Mouse (Mus musculus) intestine, embryonic 14.5 days (tissue): ENCODE measurements at regions not wholly inside any gene's neighbourhood (a gene's known extent, or its start where the extent isn't known, plus 50 kb on each side); places are given as distances from the start of the nearest gene placed in this dataset.

ENCODE experiments used
- ATAC-seq: fragments of 200-750 bp; cut with Nextera tagmentation; replicated peaks from 2 replicates; pipeline ENCODE4 v1.8.0; 2017; ENCODE audit warnings: low read depth, moderate number of reproducible peaks, moderate TSS enrichment, moderate library complexity; ENCODE audit not compliant: low FRiP score, low TSS enrichment
- DNase-seq: peaks from one replicate; pipeline ENCODE4 v3.0.0-alpha.2; 2018; ENCODE audit warnings: low spot score
- H3K27ac ChIP-seq: fragments of 300-500 bp; sonication (generic); 2 replicates; pipeline ENCODE4 v1.5.1; 2014; ENCODE audit warnings: low read depth, mild to moderate bottlenecking, control low read depth
- H3K27me3 ChIP-seq: fragments of 300-500 bp; sonication (generic); replicated peaks from 2 replicates; pipeline ENCODE4 v1.6.1; 2014; ENCODE audit warnings: low read length, control low read depth; ENCODE audit not compliant: control insufficient read depth, insufficient read depth
- H3K36me3 ChIP-seq: fragments of 300-500 bp; sonication (generic); 2 replicates; pipeline ENCODE4 v1.6.1; 2014; ENCODE audit warnings: low read length, control low read depth; ENCODE audit not compliant: control insufficient read depth, insufficient read depth
- H3K4me1 ChIP-seq: fragments of 300-500 bp; sonication (generic); replicated peaks from 2 replicates; pipeline ENCODE4 v1.6.1; 2014; ENCODE audit warnings: low read length, control low read depth, mixed read lengths; ENCODE audit not compliant: control insufficient read depth, insufficient read depth
- H3K4me2 ChIP-seq: fragments of 300-500 bp; sonication (generic); 2 replicates; pipeline ENCODE4 v1.6.1; 2014; ENCODE audit warnings: low read length
- H3K4me3 ChIP-seq: fragments of 300-500 bp; sonication (generic); 2 replicates; pipeline ENCODE4 v1.5.1; 2014; ENCODE audit warnings: low read depth, low read length, control low read depth, mixed read lengths
- H3K9ac ChIP-seq: fragments of 300-500 bp; sonication (generic); 2 replicates; pipeline ENCODE4 v1.6.1; 2014; ENCODE audit warnings: mild to moderate bottlenecking, low read length
- H3K9me3 ChIP-seq: fragments of 300-500 bp; sonication (generic); 2 replicates; pipeline ENCODE4 v1.6.1; 2016; ENCODE audit warnings: low read length, control low read depth; ENCODE audit not compliant: control insufficient read depth
- WGBS: fragments of 180-500 bp; shearing (Covaris S2); extraction: QIAGEN DNeasy Blood & Tissue Kit; methylation state at CpG from one replicate; pipeline ENCODE4 v1.1.7; 2014; 5-methylcytosine and 5-hydroxymethylcytosine counted together

DNA sequence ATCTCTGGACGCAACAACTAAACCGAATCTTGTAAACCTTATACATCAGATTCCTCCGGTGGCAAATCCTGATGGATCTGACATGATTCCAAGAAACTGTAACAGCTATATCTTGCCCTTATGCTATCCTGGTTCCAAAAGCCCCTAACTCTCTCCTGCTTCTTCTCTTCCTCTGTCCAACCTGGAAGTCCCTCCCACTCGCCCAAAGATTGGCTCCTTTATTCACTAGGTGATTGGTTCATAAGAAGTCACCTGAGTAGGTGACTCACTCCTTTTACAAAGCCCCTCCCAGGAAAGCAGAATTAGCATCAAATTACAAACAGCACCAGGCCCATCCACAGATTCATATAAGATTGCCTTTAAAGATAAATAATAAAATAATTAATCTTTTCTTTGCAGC is 166.2 kb upstream of the Mettl25 start:
- DNase-seq (no peak), ATAC-seq (no peak)
- Histone ChIP-seq H3K9me3 (no peaks in the 10 kb centered on the region), H3K27ac (no peak overlapping the region), H3K4me1 (no peaks in the 10 kb centered on the region), H3K4me2 (no peak overlapping the region), H3K9ac (no peak overlapping the region), H3K27me3 (no peaks in the 10 kb centered on the region), H3K36me3 (no peaks in the 10 kb centered on the region), H3K4me3 (no peak overlapping the region)
- WGBS: 92% methylated on average over 4 of the region's 4 CpGs

DNA sequence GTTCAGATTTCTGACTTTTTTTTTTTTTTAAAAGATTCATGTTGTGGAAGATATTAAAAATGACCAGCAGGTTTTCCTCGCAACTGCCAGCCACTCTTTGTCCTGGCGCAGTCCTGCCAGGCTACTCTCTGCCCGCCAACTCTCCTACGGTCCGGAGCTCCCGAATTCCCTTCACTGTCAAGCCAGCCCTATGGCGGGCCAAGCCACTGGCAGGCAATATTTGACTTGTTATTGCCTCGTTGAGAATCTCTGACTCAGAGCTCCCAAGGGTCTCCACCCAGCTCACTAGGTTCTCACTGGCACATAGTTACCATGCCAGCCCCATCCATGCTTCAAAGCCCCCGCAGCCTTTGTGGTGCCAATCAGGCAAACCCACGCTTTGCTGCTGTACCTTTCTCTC is 165.7 kb upstream of the Mettl25 start:
- Histone ChIP-seq H3K4me1 (no peaks in the 10 kb centered on the region), H3K36me3 (no peaks in the 10 kb centered on the region), H3K27me3 (no peaks in the 10 kb centered on the region), H3K9ac (no peak overlapping the region), H3K4me3 (no peak overlapping the region), H3K9me3 (no peaks in the 10 kb centered on the region), H3K27ac (no peak overlapping the region), H3K4me2 (no peak overlapping the region)
- ATAC-seq (no peak), DNase-seq (no peak)
- 94% methylated on average over 10 of the region's 10 CpGs for WGBS

DNA sequence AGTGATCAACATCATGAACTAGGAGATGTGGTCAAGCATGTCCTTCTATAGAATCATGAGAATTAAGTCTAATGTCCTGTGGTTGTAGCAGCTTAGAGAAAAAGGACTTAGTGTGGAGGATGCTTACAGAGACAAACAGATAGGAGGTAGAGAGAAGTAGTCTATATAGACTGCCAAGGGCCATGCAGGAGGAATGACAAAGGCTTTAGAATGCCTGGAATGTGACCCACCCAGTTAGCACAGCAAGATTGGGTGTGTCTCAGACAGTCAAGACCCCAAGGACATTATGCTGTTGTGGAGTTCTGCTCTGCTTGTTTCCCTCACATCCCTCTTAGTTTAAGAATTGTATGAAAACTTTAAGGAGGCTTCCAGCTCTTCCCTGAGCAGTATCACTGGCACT is 164.9 kb upstream of the Mettl25 start:
- Histone ChIP-seq H3K4me2 (no peak overlapping the region), H3K9ac (no peak overlapping the region), H3K27me3 (no peaks in the 10 kb centered on the region), H3K4me1 (no peaks in the 10 kb centered on the region), H3K36me3 (no peaks in the 10 kb centered on the region), H3K9me3 (no peaks in the 10 kb centered on the region), H3K27ac (no peak overlapping the region), H3K4me3 (no peak overlapping the region)
- no peak for DNase-seq
- ATAC-seq: no peak

DNA sequence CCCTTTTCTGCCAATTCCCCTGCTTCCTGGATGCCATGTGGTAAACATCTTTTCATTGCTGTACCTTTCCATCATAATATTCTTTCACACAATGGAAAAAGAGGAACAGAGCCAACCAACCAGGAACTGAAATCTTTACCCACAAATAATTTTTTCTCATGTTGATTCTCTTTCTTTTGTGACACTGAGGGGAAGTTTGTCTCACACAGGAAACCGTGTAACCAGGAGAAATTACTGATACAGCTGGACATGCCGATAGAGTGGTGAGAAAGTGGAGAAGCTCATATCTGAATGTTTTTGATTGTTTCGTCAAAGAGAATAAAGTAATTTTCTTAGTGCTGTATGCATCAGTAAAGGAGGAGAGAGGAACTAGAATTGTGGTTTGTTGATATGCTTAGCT is 116.3 kb upstream of the Mettl25 start:
- ATAC-seq: no peak
- Histone ChIP-seq H3K36me3 (no peaks in the 10 kb centered on the region), H3K9ac (no peak overlapping the region), H3K27ac (no peak overlapping the region), H3K4me3 (no peak overlapping the region), H3K9me3 (no peaks in the 10 kb centered on the region), H3K27me3 (no peaks in the 10 kb centered on the region), H3K4me2 (no peak overlapping the region), H3K4me1 (no peaks in the 10 kb centered on the region)
- 74% methylated on average over 3 of the region's 3 CpGs for WGBS
- no peak for DNase-seq

DNA sequence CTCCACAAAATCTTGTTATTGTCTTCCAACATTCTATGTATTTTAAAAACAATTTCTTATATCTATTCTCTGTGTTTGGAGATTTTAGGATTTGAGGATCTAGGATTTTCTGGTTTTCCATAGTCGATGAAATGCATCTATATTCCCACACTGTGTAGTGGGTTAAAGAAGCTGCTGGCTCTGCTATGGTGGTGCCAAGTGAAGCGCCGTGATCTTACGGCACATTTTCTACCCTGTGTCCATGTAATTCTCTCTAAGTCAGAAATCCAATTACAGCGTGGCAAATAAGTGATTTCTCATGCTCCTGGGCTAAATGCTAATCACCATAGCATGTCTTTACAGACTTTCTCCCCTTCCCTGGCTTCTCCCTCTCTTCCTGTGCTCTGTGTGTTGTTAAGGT is 92.1 kb upstream of the Mettl25 start:
- H3K27me3 ChIP-seq: no peaks in the 10 kb centered on the region
- no peak overlapping the region for H3K4me2 ChIP-seq
- no peak overlapping the region for H3K9ac ChIP-seq
- no peak for DNase-seq
- H3K9me3 ChIP-seq: no peaks in the 10 kb centered on the region
- no peaks in the 10 kb centered on the region for H3K4me1 ChIP-seq
- no peaks in the 10 kb centered on the region for H3K36me3 ChIP-seq
- H3K27ac ChIP-seq: no peak overlapping the region
- WGBS: 90% methylated on average over 5 of the region's 5 CpGs
- no peak overlapping the region for H3K4me3 ChIP-seq
- ATAC-seq: no peak

DNA sequence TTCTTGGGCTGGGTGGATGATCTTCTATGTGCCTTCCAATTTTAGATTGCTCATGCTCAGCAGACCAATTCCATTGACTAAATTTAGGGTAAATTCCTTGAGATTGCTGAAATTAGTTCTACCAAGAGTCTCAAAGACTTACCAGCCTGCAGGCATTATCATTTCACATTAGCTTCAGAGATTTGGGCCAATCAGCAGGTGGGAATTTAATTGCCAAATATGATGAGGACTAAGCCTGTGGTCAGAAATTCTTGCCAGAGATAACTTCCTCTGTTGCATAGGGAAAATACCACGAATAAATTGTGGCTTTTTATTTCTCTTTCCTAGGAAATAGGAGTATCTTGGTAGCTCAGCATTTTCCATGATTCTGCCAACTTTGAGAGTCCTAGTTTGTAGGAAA is 91.6 kb upstream of the Mettl25 start:
- Histone ChIP-seq H3K4me3 (no peak overlapping the region), H3K4me2 (no peak overlapping the region), H3K9me3 (no peaks in the 10 kb centered on the region), H3K27me3 (no peaks in the 10 kb centered on the region), H3K4me1 (no peaks in the 10 kb centered on the region), H3K36me3 (no peaks in the 10 kb centered on the region), H3K27ac (no peak overlapping the region), H3K9ac (no peak overlapping the region)
- ATAC-seq (no peak), DNase-seq (no peak)
- WGBS: 40% methylated on average over 1 of the region's 1 CpGs

DNA sequence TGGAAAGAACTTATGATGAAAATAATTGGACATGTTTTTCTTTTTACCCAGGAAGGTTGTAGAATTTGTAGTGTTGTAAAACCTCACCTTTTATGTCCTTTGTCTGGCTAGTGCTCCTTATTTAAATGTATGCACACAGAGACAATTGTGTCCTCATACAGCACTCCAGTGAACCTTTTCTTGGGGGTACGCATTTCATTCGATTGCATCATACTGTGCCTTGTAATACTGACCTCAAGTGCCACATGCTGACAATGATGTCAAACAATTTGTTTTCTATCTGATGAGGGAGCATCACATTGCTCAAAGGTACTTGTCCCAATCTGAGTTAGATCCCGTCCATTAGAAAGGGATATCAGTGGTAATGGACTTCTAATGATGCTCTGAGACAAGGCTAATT is 86.4 kb upstream of the Mettl25 start:
- H3K4me3 ChIP-seq: no peak overlapping the region
- no peak overlapping the region for H3K4me2 ChIP-seq
- DNase-seq (no peak), ATAC-seq (no peak)
- H3K4me1 ChIP-seq: no peaks in the 10 kb centered on the region
- H3K9ac ChIP-seq: no peak overlapping the region
- no peaks in the 10 kb centered on the region for H3K27me3 ChIP-seq
- 86% methylated on average over 3 of the region's 3 CpGs for WGBS
- H3K9me3 ChIP-seq: no peaks in the 10 kb centered on the region
- no peaks in the 10 kb centered on the region for H3K36me3 ChIP-seq
- no peak overlapping the region for H3K27ac ChIP-seq

DNA sequence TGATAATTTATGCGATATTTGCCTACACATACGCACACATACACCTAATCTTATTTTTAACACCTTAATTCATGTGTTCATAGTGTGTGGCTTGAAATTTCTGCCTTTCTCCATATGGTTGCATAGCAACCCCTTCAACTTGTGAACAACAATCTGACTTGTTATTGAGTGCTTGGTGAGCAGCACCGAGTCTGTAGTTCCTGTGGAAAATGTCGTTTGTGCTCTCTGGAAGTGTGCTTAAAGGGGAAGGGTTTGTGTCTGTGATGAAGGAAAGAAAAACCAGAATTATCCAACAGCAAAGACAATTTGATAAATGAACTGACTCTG is 85.7 kb upstream of the Mettl25 start:
- DNase-seq: no peak
- no peaks in the 10 kb centered on the region for H3K4me1 ChIP-seq
- H3K27ac ChIP-seq: no peak overlapping the region
- H3K4me2 ChIP-seq: no peak overlapping the region
- 72% methylated on average over 4 of the region's 4 CpGs for WGBS
- ATAC-seq: no peak
- no peak overlapping the region for H3K4me3 ChIP-seq
- no peaks in the 10 kb centered on the region for H3K36me3 ChIP-seq
- no peak overlapping the region for H3K9ac ChIP-seq
- H3K9me3 ChIP-seq: no peaks in the 10 kb centered on the region
- no peaks in the 10 kb centered on the region for H3K27me3 ChIP-seq

DNA sequence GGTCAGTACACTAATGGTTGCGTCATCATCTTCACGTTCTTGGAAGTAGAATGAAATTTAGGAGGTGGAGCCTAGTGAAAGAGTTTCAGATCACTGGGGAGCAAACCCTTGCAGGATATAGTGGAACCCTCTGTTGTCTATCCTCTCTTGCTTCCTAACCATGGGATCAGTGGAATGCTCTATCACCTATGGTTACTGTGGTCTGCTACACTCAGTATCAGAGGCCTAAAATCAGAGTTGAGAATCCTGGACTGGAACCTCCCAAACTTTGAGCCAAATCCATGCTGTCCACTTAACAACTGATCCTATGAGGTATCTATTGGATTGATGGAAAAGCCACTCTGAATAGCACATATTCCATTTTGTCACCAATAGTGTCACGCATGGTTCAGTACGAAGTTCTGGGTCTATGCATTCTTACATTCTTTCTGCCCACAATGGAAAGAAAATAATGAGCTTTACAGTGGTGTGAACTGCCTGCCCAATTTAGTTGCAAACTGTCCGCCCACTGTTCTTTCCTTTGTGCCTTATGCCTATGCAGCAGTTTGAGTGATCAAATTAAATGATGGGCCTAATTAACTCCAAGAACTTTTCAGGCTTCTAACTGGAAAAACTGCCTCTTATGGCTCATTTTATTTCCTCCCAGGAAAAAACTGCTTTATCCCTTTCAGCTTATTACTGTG is 85.2 kb upstream of the Mettl25 start:
- no peaks in the 10 kb centered on the region for H3K27me3 ChIP-seq
- H3K9ac ChIP-seq: no peak overlapping the region
- H3K36me3 ChIP-seq: no peaks in the 10 kb centered on the region
- no peak overlapping the region for H3K27ac ChIP-seq
- H3K4me3 ChIP-seq: no peak overlapping the region
- no peaks in the 10 kb centered on the region for H3K9me3 ChIP-seq
- ATAC-seq (no peak), DNase-seq (no peak)
- H3K4me2 ChIP-seq: no peak overlapping the region
- no peaks in the 10 kb centered on the region for H3K4me1 ChIP-seq
- WGBS: 90% methylated on average over 5 of the region's 5 CpGs
